Mouse (Mus musculus) lung, embryonic 15.5 days (tissue): Measurements from ENCODE around the gene Pcnx3. TPM values are rescaled to one million over a fixed set of nuclear protein-coding genes. Genes with fewer than 3 reads are reported as not detected.
"Not testable (repeated sequence)": the region's sequence is repeated elsewhere in the genome, so short reads cannot be mapped to it uniquely, and the experiment has no call there.

Source experiments
- ATAC-seq: fragments of 200-750 bp; cut with Nextera tagmentation; 2 replicates; pipeline ENCODE4 v1.8.0; 2017; ENCODE audit warnings: moderate number of reproducible peaks, borderline replicate concordance; ENCODE audit not compliant: low FRiP score, low TSS enrichment; ENCODE audit errors: extremely low read depth
- H3K27ac ChIP-seq: fragments of 300-500 bp; sonication (generic); 2 replicates; pipeline ENCODE4 v1.5.1; 2015; ENCODE audit warnings: moderate library complexity, mild to moderate bottlenecking, inconsistent platforms
- H3K27me3 ChIP-seq: fragments of 300-500 bp; sonication (generic); 2 replicates; pipeline ENCODE4 v1.6.1; 2015; ENCODE audit warnings: inconsistent platforms
- H3K36me3 ChIP-seq: fragments of 300-500 bp; sonication (generic); 2 replicates; pipeline ENCODE4 v1.6.1; 2015; ENCODE audit warnings: inconsistent platforms
- H3K4me1 ChIP-seq: fragments of 300-500 bp; sonication (generic); 2 replicates; pipeline ENCODE4 v1.6.1; 2015; ENCODE audit warnings: inconsistent platforms
- H3K4me2 ChIP-seq: fragments of 300-500 bp; sonication (generic); 2 replicates; pipeline ENCODE4 v1.6.1; 2015; ENCODE audit warnings: inconsistent platforms, mild to moderate bottlenecking, moderate library complexity
- H3K4me3 ChIP-seq: fragments of 300-500 bp; sonication (generic); 2 replicates; pipeline ENCODE4 v1.5.1; 2015; ENCODE audit warnings: mild to moderate bottlenecking, inconsistent platforms
- H3K9ac ChIP-seq: fragments of 300-500 bp; sonication (generic); 2 replicates; pipeline ENCODE4 v1.6.1; 2015; ENCODE audit warnings: inconsistent platforms
- H3K9me3 ChIP-seq: fragments of 300-500 bp; sonication (generic); 2 replicates; pipeline ENCODE4 v1.6.1; 2016; ENCODE audit warnings: inconsistent platforms
- WGBS: fragments of 180-500 bp; shearing (Covaris S2); methylation state at CpG from one replicate; pipeline ENCODE4 v1.1.7; 2015; 5-methylcytosine and 5-hydroxymethylcytosine counted together
- polyA plus RNA-seq: library from polyadenylated mRNA; unstranded; fragments of >200 nt; fragmentation: Nextera tagmentation; extraction: Ambion mirVana; gene quantifications from 2 replicates; pipeline ENCODE4 v1.2.1, GENCODE M21; 2015

Gene Pcnx3
- polyA plus RNA-seq, 1 experiment from 2014 or later = 20.9 TPM

- Histone ChIP-seq H3K27ac (peak overlapping the region; percentile 96), H3K9me3 (no peaks in the 10 kb centered on the region), H3K4me1 (peaks cover 49% of the 10 kb centered on the region), H3K27me3 (no peaks in the 10 kb centered on the region), H3K4me2 (peak overlapping the region; percentile 92), H3K4me3 (peak overlapping the region; percentile 87), H3K36me3 (peaks cover 33% of the 10 kb centered on the region), H3K9ac (peak overlapping the region; percentile 95)
- peak; percentile 64 for ATAC-seq
- 3% methylated on average over 42 of the region's 42 CpGs for WGBS
Observed at GRCm38 (mm10) chr19:5689565-5690342, 1.0 kb upstream of the Pcnx3 start.

DNA sequence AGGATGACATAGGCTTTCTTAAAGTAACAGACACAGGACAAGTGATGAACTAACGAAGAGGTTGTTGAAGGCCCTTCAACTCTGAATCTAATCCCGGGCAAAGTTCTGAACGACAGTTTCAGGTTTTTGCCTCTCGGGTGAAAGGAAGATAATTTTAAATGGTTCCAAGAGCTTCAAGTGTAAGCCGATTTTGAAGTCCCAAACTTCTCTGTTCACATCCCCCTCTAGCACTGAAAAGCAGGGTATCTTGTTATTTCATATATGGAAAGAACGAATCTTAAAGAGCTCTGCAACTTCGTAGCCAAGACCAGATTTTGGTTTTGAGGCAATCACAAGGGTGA is 350 bp upstream of the Pcnx3 start:
- Histone ChIP-seq H3K4me3 (peak overlapping the region; percentile 87), H3K4me2 (peak overlapping the region; percentile 92), H3K27me3 (no peaks in the 10 kb centered on the region), H3K9me3 (no peaks in the 10 kb centered on the region), H3K9ac (peak overlapping the region; percentile 95), H3K36me3 (peaks cover 37% of the 10 kb centered on the region), H3K4me1 (peaks cover 49% of the 10 kb centered on the region), H3K27ac (peak overlapping the region; percentile 96)
- no peak for ATAC-seq
- WGBS = 0% methylated on average over 7 of the region's 7 CpGs

DNA sequence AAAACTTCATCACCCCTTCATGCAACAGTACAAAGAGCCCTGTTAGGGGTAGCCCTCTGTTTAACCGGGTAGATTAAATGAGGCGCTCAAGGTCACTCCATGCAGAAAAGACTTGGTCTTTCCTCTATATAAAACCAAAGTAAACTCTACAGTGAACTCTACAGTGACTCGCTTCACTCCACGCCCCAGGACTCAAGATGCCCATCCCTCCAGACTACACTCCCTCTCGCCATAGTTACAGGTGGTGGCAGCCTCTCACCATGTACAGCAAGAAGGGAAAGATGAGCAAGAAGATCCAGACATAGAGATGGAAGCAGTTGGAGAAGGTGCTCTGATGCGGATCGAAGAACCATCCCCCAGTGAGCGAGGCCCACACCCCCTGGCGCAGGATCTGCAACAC is 970 bp downstream of the Pcnx3 start:
- peaks cover 38% of the 10 kb centered on the region for H3K4me1 ChIP-seq
- H3K27ac ChIP-seq = peak overlapping the region; percentile 96
- no peaks in the 10 kb centered on the region for H3K9me3 ChIP-seq
- peak overlapping the region; percentile 74 for H3K9ac ChIP-seq
- peak overlapping the region; percentile 87 for H3K4me3 ChIP-seq
- peaks cover 36% of the 10 kb centered on the region for H3K36me3 ChIP-seq
- H3K27me3 ChIP-seq = no peaks in the 10 kb centered on the region
- peak overlapping the region; percentile 92 for H3K4me2 ChIP-seq
- no peak for ATAC-seq
- 16% methylated on average over 9 of the region's 9 CpGs for WGBS

GRCm38 (mm10) chr19:5686954-5687353 is 1.8 kb downstream of the Pcnx3 start:
- H3K9ac ChIP-seq, ATAC-seq, H3K27ac ChIP-seq, H3K9me3 ChIP-seq, H3K27me3 ChIP-seq: not testable (repeated sequence)
- Histone ChIP-seq H3K36me3 (peaks cover 44% of the 10 kb centered on the region), H3K4me2 (peak overlapping the region; percentile 92; the same call in 1 of the 2 replicates), H3K4me3 (peak overlapping the region; percentile 87; the same call in 1 of the 2 replicates), H3K4me1 (peaks cover 30% of the 10 kb centered on the region)
- WGBS = 83% methylated on average over 12 of the region's 12 CpGs

DNA sequence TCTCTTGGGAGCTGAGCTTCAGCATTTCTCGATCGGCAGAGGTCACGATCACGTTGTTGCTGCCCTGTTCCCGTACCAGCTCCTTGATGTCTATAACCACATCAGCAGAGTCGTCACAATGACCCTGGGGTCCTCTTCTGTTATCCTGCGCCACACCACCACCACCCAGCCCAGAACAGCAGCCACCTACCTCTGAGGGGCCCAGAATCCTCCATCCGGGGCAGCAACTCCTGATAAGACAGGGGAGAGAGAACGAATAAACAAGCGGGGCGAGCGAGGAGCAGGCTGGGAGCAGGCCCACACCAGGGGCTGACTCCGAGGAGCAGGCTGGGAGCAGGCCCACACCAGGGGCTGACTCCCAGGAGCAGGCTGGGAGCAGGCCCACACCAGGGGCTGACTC is 2.3 kb downstream of the Pcnx3 start:
- ATAC-seq = no peak
- Histone ChIP-seq H3K36me3 (peaks cover 49% of the 10 kb centered on the region), H3K27ac (no peak overlapping the region), H3K9me3 (no peaks in the 10 kb centered on the region), H3K4me3 (no peak overlapping the region), H3K4me1 (peaks cover 25% of the 10 kb centered on the region), H3K9ac (no peak overlapping the region), H3K4me2 (no peak overlapping the region), H3K27me3 (no peaks in the 10 kb centered on the region)
- 72% methylated on average over 13 of the region's 13 CpGs for WGBS

- Histone ChIP-seq H3K9ac (no peak overlapping the region), H3K27ac (no peak overlapping the region), H3K27me3 (no peaks in the 10 kb centered on the region), H3K4me1 (peaks cover 19% of the 10 kb centered on the region), H3K36me3 (peaks cover 55% of the 10 kb centered on the region), H3K9me3 (no peaks in the 10 kb centered on the region), H3K4me3 (no peak overlapping the region), H3K4me2 (no peak overlapping the region)
- no peak for ATAC-seq
- 93% methylated on average over 11 of the region's 11 CpGs for WGBS
Observed at GRCm38 (mm10) chr19:5685861-5686260, 2.8 kb downstream of the Pcnx3 start.

DNA sequence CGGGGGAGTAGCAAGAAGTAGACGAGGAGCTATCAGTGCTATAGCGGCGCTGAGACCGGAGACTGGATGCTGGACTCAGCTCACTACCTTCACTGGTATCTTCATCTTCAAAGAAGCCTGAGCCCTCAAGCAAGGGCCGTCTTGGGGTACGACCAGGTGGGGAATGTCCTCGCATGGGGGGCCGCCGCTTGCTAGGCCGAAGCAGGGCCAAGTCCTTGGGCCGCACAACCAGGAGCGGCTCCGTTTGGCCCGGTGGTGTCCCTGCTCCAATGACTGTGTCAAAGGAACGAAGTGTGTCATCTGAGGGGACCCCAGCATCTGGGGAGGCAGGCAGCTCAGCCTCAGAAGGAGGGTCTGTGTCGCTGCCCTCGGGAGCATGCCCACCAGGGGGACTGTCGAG is 3.3 kb downstream of the Pcnx3 start:
- WGBS = 95% methylated on average over 19 of the region's 19 CpGs
- H3K4me3 ChIP-seq = no peak overlapping the region
- H3K9ac ChIP-seq = no peak overlapping the region; the same call in 1 of the 2 replicates
- no peak overlapping the region for H3K4me2 ChIP-seq
- ATAC-seq = no peak
- no peaks in the 10 kb centered on the region for H3K9me3 ChIP-seq
- peaks cover 15% of the 10 kb centered on the region for H3K4me1 ChIP-seq
- no peak overlapping the region for H3K27ac ChIP-seq
- H3K36me3 ChIP-seq = peaks cover 59% of the 10 kb centered on the region
- no peaks in the 10 kb centered on the region for H3K27me3 ChIP-seq

GRCm38 (mm10) chr19:5684985-5685384 is 3.7 kb downstream of the Pcnx3 start:
- no peak overlapping the region for H3K4me3 ChIP-seq
- 88% methylated on average over 13 of the region's 13 CpGs for WGBS
- H3K4me1 ChIP-seq = peaks cover 11% of the 10 kb centered on the region
- no peak overlapping the region for H3K9ac ChIP-seq
- ATAC-seq = no peak
- no peak overlapping the region for H3K27ac ChIP-seq
- peaks cover 62% of the 10 kb centered on the region for H3K36me3 ChIP-seq
- H3K9me3 ChIP-seq = no peaks in the 10 kb centered on the region
- no peaks in the 10 kb centered on the region for H3K27me3 ChIP-seq
- no peak overlapping the region for H3K4me2 ChIP-seq

DNA sequence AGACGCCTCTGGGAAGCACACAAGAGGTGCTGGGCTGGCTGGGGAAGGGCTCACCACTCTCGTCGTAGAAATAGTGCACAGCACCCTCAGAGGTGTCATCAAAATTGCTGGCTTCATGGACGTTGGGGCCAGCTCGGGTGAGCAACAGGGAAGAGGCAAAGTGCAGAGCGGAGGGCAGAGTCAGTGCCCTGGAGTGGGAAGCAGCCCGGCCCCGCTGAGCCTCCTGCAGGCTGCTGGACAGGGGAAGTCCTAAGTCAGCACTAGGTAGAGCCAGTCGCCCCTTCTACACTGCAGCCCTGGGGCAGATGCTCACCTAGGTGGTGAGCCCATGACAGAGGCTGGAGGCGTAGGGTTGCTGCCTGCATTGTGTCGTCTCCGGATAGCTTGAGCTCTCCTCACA is 4.5 kb downstream of the Pcnx3 start:
- no peak overlapping the region for H3K9ac ChIP-seq
- 93% methylated on average over 12 of the region's 12 CpGs for WGBS
- no peaks in the 10 kb centered on the region for H3K27me3 ChIP-seq
- ATAC-seq = no peak
- no peak overlapping the region for H3K4me2 ChIP-seq
- no peaks in the 10 kb centered on the region for H3K9me3 ChIP-seq
- peaks cover 11% of the 10 kb centered on the region for H3K4me1 ChIP-seq
- no peak overlapping the region for H3K4me3 ChIP-seq
- H3K27ac ChIP-seq = no peak overlapping the region
- H3K36me3 ChIP-seq = peaks cover 70% of the 10 kb centered on the region

- WGBS = 76% methylated on average over 4 of the region's 4 CpGs
- no peak for ATAC-seq
Observed at GRCm38 (mm10) chr19:5680432-5680831, 8.3 kb downstream of the Pcnx3 start.

GRCm38 (mm10) chr19:5668372-5668771 is 20.3 kb downstream of the Pcnx3 start:
- no peaks in the 10 kb centered on the region for H3K9me3 ChIP-seq

More at GRCm38 (mm10) chr19:5680432-5680831, 8.3 kb downstream of the Pcnx3 start:
- Histone ChIP-seq H3K36me3 (peaks cover 92% of the 10 kb centered on the region), H3K4me1 (no peaks in the 10 kb centered on the region), H3K4me3 (no peak overlapping the region), H3K9me3 (no peaks in the 10 kb centered on the region), H3K27ac (no peak overlapping the region), H3K27me3 (no peaks in the 10 kb centered on the region), H3K9ac (no peak overlapping the region), H3K4me2 (no peak overlapping the region)

DNA sequence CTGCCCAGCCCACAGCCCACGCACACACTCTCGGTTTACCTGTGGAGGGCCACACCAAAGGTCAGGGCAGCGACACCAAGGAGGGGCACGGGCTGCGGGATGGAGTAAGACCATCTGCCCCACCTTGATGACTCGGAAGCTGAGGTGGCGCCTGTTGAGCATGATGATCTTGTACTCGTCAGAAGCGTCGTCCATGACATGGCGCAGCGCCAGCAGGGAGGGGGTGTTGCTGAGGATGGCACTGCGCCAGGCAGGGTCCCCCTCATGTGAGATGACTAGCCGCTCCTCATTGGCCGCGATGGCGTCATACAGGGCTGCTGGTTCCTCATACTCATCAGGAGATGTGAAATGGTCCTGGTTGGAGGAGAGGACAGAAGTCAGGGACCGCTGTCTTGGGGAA is 22.3 kb downstream of the Pcnx3 start:
- H3K4me2 ChIP-seq = no peak overlapping the region
- no peaks in the 10 kb centered on the region for H3K9me3 ChIP-seq
- no peak overlapping the region for H3K27ac ChIP-seq
- H3K9ac ChIP-seq = no peak overlapping the region
- peaks cover 52% of the 10 kb centered on the region for H3K36me3 ChIP-seq
- no peaks in the 10 kb centered on the region for H3K27me3 ChIP-seq
- 89% methylated on average over 18 of the region's 18 CpGs for WGBS
- peaks cover 22% of the 10 kb centered on the region for H3K4me1 ChIP-seq
- ATAC-seq = no peak
- no peak overlapping the region for H3K4me3 ChIP-seq

More at GRCm38 (mm10) chr19:5668372-5668771, 20.3 kb downstream of the Pcnx3 start:
- no peak for ATAC-seq
- Histone ChIP-seq H3K4me1 (peaks cover 7% of the 10 kb centered on the region; the same call in 1 of the 2 replicates), H3K27me3 (no peaks in the 10 kb centered on the region), H3K4me2 (no peak overlapping the region), H3K27ac (no peak overlapping the region), H3K36me3 (peaks cover 71% of the 10 kb centered on the region), H3K9ac (no peak overlapping the region), H3K4me3 (no peak overlapping the region)
- 80% methylated on average over 4 of the region's 4 CpGs for WGBS
